Mouse (Mus musculus) embryo, embryonic 11.5 days (tissue): ENCODE data around the gene Pcsk7.

Experiments used
- DNase-seq: peaks from one replicate; pipeline ENCODE4 v3.0.0-alpha.2; 2012; ENCODE audit warnings: low read depth, low spot score

Pcsk7 gene

DNA sequence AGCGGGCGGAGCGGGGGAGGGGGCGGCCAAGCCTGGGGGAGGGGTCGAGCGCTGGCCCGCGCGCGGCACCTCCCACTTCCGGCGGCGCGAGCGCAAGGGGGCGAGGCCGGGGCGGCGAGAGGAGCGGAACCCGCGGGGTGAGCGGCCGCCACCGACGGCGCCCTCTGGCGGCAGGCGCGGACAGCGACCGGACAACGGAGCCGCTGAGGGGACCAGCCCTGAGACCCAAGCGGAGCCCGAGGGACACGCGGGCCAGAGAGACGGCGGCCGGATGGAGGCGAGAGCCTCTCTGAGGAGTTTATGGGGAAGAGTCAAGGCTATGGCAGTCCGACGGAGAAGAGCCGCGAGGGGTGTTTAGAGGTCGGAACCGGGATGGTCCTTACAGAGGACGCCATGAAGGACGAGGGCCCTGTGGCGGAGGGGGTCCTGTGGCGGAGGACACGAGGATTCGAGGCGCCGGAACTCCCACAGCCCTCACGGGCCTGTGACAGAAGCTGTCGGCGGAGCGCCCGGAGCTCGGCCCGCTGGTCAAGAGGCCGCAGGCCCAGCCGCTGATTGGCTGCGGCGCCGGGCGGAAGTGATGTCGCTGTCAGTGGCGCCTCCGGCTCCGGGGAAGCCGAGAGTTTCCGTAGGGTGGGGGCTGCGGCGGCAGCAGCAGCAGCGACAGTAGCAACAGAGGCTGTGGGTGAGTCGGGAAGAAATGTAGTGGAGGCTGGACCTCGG is at the start of gene Pcsk7, which contains the start of gene Rnf214:
Gene Pcsk7, plus strand, starts transcription at position 143 of the 723 bp plus-strand sequence.
Gene Rnf214, minus strand, starts transcription at position 557 of the 723 bp plus-strand sequence.
- DNase-seq: peak; percentile 79

DNA sequence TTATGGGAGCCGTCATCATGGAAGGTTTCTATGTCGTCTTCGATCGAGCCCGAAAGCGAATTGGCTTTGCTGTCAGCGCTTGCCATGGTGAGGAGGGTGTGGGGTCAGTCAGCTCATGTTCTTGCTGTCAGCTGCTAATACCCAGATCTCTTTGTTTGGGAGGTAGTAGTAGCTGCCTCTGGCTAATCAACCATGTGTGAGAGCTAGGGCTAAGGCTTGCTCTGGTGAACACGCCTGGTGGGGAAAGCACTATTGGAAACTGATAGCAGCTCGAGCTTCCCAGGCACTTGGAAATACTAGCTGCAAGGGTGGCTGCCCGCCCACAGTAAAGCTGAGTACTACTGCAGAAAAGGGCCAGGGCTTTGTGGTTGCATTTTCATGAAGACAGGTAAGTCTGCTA is 46.9 kb upstream of the Pcsk7 start:
- DNase-seq: no peak

- no peak for DNase-seq
Measured at GRCm38 (mm10) chr9:45861813-45862212, 44.5 kb upstream of the Pcsk7 start.

- no peak for DNase-seq
Measured at GRCm38 (mm10) chr9:45869181-45869580, 37.1 kb upstream of the Pcsk7 start.

GRCm38 (mm10) chr9:45870265-45870664 is 36.0 kb upstream of the Pcsk7 start:
- no peak for DNase-seq

DNA sequence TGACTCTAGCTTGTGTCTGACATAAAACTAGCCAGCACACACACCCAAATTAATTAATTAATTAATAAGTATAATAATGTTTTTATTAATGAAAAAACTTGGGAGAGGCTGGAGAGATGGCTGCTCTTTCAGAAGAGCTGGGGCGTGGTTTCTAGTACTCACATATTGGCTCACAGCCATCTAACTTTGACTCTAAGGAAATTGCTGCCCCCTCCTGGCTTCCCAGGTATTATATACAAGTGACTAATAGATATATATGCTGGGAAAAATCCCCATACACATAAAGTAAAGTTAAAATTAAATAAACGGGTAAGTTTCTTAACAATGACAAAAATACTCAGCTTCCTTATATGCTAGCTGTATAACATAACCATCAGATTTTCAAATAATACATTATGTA is 28.4 kb upstream of the Pcsk7 start:
- no peak for DNase-seq

DNA sequence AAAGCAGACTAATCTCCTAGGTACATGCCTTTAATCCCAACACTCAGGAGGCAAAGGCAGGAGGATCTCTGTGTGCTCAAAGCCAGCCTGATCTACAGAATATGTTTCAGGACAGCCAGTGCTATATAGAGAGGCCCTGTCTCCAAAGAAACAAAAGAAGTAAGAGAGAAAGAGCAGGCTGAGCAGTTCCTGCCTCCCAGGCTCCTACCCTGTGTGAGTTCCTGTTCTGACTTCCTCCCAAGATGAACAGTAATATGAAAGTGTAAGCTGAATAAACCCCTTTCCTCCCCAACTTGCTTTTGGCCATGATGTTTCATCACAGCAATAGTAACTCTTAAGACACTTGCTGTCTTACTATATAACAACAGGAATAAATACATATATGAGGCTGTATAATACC is 12.6 kb upstream of the Pcsk7 start:
- no peak for DNase-seq

- no peak for DNase-seq
Measured at GRCm38 (mm10) chr9:45905196-45905595, 1.1 kb upstream of the Pcsk7 start.

- peak; percentile 32 for DNase-seq
Measured at GRCm38 (mm10) chr9:45905811-45906237, 473 bp upstream of the Pcsk7 start.

DNA sequence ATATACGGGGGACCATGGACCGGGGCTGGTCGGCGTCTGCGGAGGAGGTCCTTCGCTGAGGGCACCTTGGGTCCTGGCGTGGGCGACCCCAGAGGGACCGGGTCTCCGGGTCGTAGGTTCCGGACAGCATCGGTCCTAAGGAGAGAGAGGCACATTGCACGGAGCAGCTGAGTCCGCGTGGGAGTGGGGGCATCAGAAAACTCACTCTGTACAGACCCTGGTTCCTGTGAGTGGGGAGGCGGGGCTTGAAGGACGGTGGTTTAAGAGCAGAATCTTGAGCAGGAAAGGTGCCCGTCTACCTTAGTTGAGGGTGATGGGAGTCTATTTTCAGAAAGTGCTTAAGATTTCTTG is 756 bp downstream of the Pcsk7 start:
- DNase-seq: no peak

- no peak for DNase-seq
Measured at GRCm38 (mm10) chr9:45910995-45911394, 4.7 kb downstream of the Pcsk7 start.

- no peak for DNase-seq
Measured at GRCm38 (mm10) chr9:45911673-45912072, 5.4 kb downstream of the Pcsk7 start.

DNA sequence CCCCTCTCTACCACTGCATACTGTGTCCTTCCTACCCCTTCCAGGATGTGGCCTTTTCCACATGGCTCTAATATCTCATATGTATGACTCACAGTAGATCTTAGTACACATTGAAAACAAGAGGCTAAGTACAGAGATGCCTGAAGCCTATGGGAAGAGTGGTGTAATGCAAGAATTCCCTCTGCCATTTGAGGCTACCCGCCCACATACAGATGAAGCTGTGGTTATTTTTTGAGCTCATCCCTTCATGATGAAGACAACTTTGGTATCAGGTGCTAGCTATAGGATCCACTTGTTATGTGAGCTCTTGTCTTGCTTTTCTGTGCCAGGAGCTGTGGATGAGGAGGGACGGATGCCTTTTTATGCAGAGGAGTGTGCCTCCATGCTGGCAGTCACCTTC is 9.4 kb downstream of the Pcsk7 start:
- DNase-seq: no peak

- DNase-seq: no peak
Measured at GRCm38 (mm10) chr9:45917041-45917934, 11.0 kb downstream of the Pcsk7 start.

- no peak for DNase-seq
Measured at GRCm38 (mm10) chr9:45919895-45920294, 13.6 kb downstream of the Pcsk7 start.

DNA sequence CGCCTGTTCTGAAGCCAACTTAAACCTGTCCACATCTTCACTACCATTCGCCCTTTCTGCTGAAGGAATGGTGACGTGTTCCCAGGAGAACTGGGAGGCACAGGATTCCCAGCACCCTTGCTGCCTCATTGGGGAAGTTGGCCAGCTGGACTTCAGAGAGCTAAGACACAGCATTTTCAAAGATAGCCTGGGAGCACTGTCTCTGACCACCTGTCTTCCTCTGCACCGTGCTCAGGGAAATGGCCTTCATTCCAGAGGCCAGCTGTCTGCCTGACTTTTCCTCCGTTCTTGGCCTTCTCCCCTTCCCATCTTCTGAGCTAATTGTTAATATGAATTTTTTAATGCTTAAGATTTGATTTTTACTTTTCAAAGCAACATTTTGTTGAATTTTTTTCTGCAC is 23.0 kb downstream of the Pcsk7 start:
- DNase-seq: no peak

DNA sequence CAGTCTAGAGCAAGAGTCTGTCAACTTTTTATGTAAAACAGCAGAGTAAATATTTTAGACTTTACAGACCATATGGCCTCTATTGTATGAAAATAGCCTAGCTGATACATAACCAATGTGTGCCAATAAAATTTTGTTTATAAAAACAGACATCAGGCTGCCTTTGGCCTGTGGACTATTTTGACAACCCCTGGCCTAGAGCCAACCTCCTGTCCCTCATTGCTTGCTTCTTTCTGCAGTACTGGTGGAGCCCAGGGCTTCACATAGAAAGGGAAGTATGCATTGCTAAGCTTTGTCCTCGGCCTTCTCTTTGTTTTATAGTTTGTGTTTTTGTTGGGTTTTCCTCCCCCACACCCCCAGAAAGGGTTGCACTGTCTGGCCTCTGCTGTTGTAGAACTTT is 25.7 kb downstream of the Pcsk7 start:
- no peak for DNase-seq

- DNase-seq: no peak
Measured at GRCm38 (mm10) chr9:45932571-45933415, 26.5 kb downstream of the Pcsk7 start.

DNA sequence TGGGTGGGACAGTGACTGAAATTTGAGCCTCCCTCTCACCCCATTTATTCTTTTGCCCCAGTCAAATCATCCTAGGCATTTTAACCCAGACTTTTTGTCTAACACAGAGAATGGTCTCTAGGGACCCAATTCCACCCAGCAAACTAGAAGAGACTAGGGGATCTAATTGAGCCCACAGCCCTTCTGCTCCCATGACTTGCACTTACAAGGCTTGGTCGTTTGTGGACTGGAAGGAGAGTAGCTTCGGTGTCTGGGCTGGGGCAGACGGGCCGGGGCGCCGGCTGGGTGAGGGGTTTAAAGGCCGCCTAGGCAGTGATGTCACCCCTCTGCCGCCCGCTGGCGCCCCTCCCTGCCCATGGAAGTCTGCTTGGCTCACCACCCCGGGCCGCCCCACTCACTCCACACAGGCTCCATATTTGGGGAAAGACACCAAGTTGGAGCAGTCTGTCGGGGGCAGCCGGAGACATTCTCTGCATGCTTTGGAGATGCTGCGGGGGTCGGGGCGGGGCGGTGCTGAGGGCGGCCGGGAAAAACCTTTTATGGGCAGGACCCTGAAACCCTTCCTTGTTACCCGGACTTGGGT is 29.4 kb downstream of the Pcsk7 start, which contains the start of gene Tagln:
Gene Tagln, minus strand, starts transcription at position 431 of the 583 bp plus-strand sequence.
- DNase-seq: peak; percentile 22

DNA sequence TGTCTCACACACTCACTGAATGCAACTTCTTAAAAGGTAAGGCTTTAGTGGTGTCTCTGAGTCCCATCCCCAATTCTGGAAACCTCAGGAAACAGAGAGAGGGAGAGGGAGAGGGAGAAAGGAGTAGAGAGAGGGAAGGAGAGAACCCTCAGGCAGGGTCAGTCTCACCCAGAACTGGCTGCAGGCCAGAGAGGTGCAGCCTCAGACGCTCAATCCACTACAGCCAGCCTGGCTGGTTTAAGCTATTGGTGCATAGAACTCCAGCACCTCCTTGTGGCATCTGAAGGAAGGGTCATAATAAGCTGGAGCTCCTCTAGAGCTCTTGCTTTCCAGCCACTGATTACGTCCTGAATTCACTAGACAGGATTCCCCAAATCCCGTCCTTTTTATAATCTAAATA is 30.6 kb downstream of the Pcsk7 start:
- DNase-seq: peak; percentile 45

GRCm38 (mm10) chr9:45938088-45938487 is 31.8 kb downstream of the Pcsk7 start:
- DNase-seq: no peak
